Mouse (Mus musculus) liver, postnatal 0 days (tissue): ENCODE results near the gene Mospd2.

Experiments used
- CTCF ChIP-seq: sonication (generic); IDR thresholded peaks from 2 replicates; pipeline ENCODE4 v1.5.1; 2016; ENCODE audit warnings: antibody characterized with exemption, low read depth
- EP300 ChIP-seq: IDR thresholded peaks from 2 replicates; pipeline ENCODE4 v1.6.1; 2016; ENCODE audit warnings: antibody characterized with exemption, low read depth, mild to moderate bottlenecking

DNA sequence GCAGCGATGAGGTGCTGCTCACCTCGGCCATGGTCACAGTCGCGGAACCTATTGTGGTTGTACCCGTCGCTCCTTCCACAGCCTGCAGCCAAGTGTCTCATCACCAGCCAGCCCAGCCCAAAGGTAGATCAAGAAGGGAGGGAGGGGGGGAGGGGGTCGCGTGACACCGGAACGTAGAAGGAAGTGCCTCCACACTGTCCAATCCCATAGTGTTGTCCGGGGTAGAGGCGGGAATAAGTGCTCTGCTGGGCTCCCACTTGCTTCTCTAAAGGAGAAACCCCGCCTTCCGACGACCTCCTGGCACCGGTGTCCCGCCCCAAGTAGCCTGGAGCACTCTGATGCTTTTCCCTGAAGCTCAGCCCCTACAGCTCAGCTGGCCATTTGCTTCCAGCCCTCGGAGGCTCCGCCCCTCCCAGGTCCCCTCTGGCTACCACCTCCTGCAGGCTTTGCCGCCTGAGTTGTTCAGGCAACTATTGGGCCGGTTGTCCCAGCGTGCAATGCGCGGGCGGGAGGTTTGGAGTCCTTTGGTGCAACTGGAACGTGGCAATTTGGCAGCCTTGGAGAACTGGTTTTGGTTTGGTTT, at the start of gene Mospd2, which contains the start of gene Fancb:
- TF ChIP-seq EP300 (no peak), CTCF (no peak)
